Mouse (Mus musculus): ENCODE results near the gene Mnat1. TPM values are rescaled to one million over a fixed set of nuclear protein-coding genes. Genes with fewer than 3 reads are reported as not detected.
"Not testable (repeated sequence)": the region's sequence is repeated elsewhere in the genome, so short reads cannot be mapped to it uniquely, and the experiment has no call there.

Gene Mnat1
- total and polyA plus RNA-seq, 3 experiments: 29.4 to 36.9 TPM; not detected in 1

DNA sequence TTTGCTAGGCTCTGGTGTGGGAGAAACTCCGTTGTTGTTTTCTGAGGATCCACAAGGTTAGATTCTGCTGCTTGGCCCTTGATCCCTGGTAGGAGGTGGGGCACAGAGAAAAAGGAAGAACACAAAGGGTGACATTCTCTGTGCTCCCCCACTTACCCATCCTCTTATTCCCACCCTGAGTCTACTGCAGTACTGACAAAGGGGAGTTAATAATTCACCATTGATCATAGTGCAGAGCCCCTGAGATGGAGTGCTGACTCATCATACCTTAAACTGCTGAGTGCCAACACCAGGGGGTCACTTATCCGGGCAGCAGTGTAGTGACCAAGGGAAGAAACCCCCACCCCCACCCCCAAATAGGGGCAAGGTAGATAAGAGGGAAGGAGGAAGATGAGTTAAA is 28.9 kb upstream of the Mnat1 start:
- Histone ChIP-seq H3K4me3 (ENCODE audit: control insufficient read depth in 1 of 2, insufficient read depth in 1 of 2, low read depth in 2 of 2, low read length in 2 of 2) (no peak overlapping the region), H3K79me2 (ENCODE audit: control insufficient read depth, insufficient read depth, low read length, poor library complexity) (no peaks in the 10 kb centered on the region), H3K36me3 (ENCODE audit: control insufficient read depth in 1 of 2, insufficient read depth in 2 of 2, low read length in 2 of 2) (no peaks in the 10 kb centered on the region), H3K9me3 (replicated peaks; ENCODE audit: insufficient read depth, low read length) (no peaks in the 10 kb centered on the region), H3K27ac (ENCODE audit: control insufficient read depth, low read depth, low read length) (no peak overlapping the region), H3K27me3 (ENCODE audit: control insufficient read depth in 1 of 2, insufficient read depth in 2 of 2, low read length in 2 of 2) (no peaks in the 10 kb centered on the region), H3K4me1 (ENCODE audit: control insufficient read depth in 1 of 2, insufficient read depth in 2 of 2, low read length in 2 of 2) (no peaks in the 10 kb centered on the region), H3K9ac (ENCODE audit: control insufficient read depth, low read depth, low read length, poor library complexity, severe bottlenecking) (no peak overlapping the region)
- DNase-seq (ENCODE audit: low read depth, low spot score): no peak
- no peak for TF ChIP-seq ZMIZ1 (IDR thresholded peaks at IDR 0.05; ENCODE audit: low read depth, low read length)
- TF ChIP-seq MXI1 (IDR thresholded peaks at IDR 0.05; ENCODE audit: low read depth, low read length): no peak
- no peak for TF ChIP-seq EP300 (IDR thresholded peaks at IDR 0.05; ENCODE audit: low read depth in 1 of 2, low read length in 2 of 2)
- TF ChIP-seq USF1 (IDR thresholded peaks at IDR 0.05; ENCODE audit: low read depth, low read length): no peak
- TF ChIP-seq NELFE (IDR thresholded peaks at IDR 0.05; ENCODE audit: low read depth, low read length): no peak
- TF ChIP-seq TBP (IDR thresholded peaks at IDR 0.05; ENCODE audit: low read depth, low read length): no peak
- TF ChIP-seq MYB (IDR thresholded peaks at IDR 0.05; ENCODE audit: low read depth, low read length): no peak
- no peak for TF ChIP-seq MAFK (IDR thresholded peaks at IDR 0.05; ENCODE audit: borderline replicate concordance, low read depth, low read length)
- no peak for TF ChIP-seq TAL1 (IDR thresholded peaks at IDR 0.05; ENCODE audit: low read length)
- TF ChIP-seq CHD2 (IDR thresholded peaks at IDR 0.05; ENCODE audit: low read length): no peak
- no peak for TF ChIP-seq SIN3A (IDR thresholded peaks at IDR 0.05; ENCODE audit: low read length)
- TF ChIP-seq NRF1 (IDR thresholded peaks at IDR 0.05; ENCODE audit: insufficient read depth, low read depth, low read length, poor library complexity, severe bottlenecking): no peak
- TF ChIP-seq E2F4 (IDR thresholded peaks at IDR 0.05; ENCODE audit: borderline replicate concordance, low read depth, low read length): no peak
- TF ChIP-seq GABPA (IDR thresholded peaks at IDR 0.05; ENCODE audit: low read depth, low read length): no peak
- no peak for TF ChIP-seq SMC3 (IDR thresholded peaks at IDR 0.05; ENCODE audit: low read depth, low read length)

DNA sequence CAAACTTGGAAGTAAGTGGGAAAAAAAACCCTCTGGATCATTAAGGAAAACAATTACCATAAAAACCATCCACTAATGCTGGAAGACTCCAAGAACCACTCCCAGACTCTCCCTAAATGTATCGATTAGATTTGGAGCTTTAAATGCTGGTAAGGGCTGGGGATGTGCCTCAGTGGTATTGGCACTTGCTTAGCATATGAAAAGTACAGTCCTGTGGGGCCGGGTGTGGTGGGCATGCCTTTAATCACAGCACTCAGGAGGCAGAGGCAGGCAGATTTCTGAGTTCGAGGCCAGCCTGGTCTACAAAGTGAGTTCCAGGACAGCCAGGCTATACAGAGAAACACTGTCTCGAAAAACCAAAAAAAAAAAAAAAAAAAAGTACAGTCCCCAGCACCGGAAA is 27.3 kb upstream of the Mnat1 start:
- not testable (repeated sequence) for H3K79me2 ChIP-seq (ENCODE audit: control insufficient read depth, insufficient read depth, low read length, poor library complexity); H3K4me3 ChIP-seq (ENCODE audit: control insufficient read depth in 1 of 2, insufficient read depth in 1 of 2, low read depth in 2 of 2, low read length in 2 of 2); H3K27ac ChIP-seq (ENCODE audit: control insufficient read depth, low read depth, low read length); H3K36me3 ChIP-seq (ENCODE audit: control insufficient read depth in 1 of 2, insufficient read depth in 2 of 2, low read length in 2 of 2); H3K4me1 ChIP-seq (ENCODE audit: control insufficient read depth in 1 of 2, insufficient read depth in 2 of 2, low read length in 2 of 2); DNase-seq (ENCODE audit: low read depth, low spot score); H3K9ac ChIP-seq (ENCODE audit: control insufficient read depth, low read depth, low read length, poor library complexity, severe bottlenecking); H3K27me3 ChIP-seq (ENCODE audit: control insufficient read depth in 1 of 2, insufficient read depth in 2 of 2, low read length in 2 of 2); H3K9me3 ChIP-seq (replicated peaks; ENCODE audit: insufficient read depth, low read length)

DNA sequence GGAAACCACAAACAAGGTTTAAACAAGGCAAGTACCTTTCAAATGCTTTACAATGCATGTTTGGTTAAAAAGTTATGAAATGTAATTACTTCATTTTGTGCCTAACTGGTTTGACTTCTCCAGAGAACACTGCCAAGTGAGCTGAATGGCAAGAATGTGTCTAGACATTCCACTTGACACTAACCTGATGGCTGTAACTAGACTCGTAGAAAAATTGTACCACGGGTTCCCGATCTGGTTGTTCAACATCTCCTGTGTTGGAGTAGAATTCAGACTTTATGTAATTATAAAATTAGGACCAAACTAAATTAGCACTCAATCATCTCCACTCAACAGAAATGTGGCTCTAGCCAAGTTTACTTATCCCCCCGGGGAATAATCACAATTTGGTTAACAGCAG is 24.9 kb upstream of the Mnat1 start:
- H3K4me3 ChIP-seq (ENCODE audit: control insufficient read depth in 1 of 2, insufficient read depth in 1 of 2, low read depth in 2 of 2, low read length in 2 of 2): no peak overlapping the region
- DNase-seq (ENCODE audit: low read depth, low spot score): no peak
- H3K27me3 ChIP-seq (ENCODE audit: control insufficient read depth in 1 of 2, insufficient read depth in 2 of 2, low read length in 2 of 2): no peaks in the 10 kb centered on the region; a peak in 1 of 4 replicates
- H3K79me2 ChIP-seq (ENCODE audit: control insufficient read depth, insufficient read depth, low read length, poor library complexity): no peaks in the 10 kb centered on the region
- no peak overlapping the region for H3K9ac ChIP-seq (ENCODE audit: control insufficient read depth, low read depth, low read length, poor library complexity, severe bottlenecking)
- H3K27ac ChIP-seq (ENCODE audit: control insufficient read depth, low read depth, low read length): no peak overlapping the region
- H3K4me1 ChIP-seq (ENCODE audit: control insufficient read depth in 1 of 2, insufficient read depth in 2 of 2, low read length in 2 of 2): no peaks in the 10 kb centered on the region
- no peaks in the 10 kb centered on the region for H3K9me3 ChIP-seq (replicated peaks; ENCODE audit: insufficient read depth, low read length)
- H3K36me3 ChIP-seq (ENCODE audit: control insufficient read depth in 1 of 2, insufficient read depth in 2 of 2, low read length in 2 of 2): no peaks in the 10 kb centered on the region
- no peak for TF ChIP-seq GATA1 (IDR thresholded peaks at IDR 0.05; ENCODE audit: low read depth, low read length)
- no peak for TF ChIP-seq ZC3H11A (IDR thresholded peaks at IDR 0.05; ENCODE audit: low read depth, low read length)
- TF ChIP-seq BHLHE40 (IDR thresholded peaks at IDR 0.05; ENCODE audit: borderline replicate concordance, low read depth, low read length): no peak
- TF ChIP-seq USF2 (IDR thresholded peaks at IDR 0.05; ENCODE audit: borderline replicate concordance in 1 of 2, insufficient read depth in 1 of 2, low read depth in 1 of 2, low read length in 2 of 2): no peak
- TF ChIP-seq MXI1 (IDR thresholded peaks at IDR 0.05; ENCODE audit: low read depth, low read length): no peak
- TF ChIP-seq ZMIZ1 (IDR thresholded peaks at IDR 0.05; ENCODE audit: low read depth, low read length): no peak
- TF ChIP-seq MAX (IDR thresholded peaks at IDR 0.05; ENCODE audit: low read length): no peak
- TF ChIP-seq GABPA (IDR thresholded peaks at IDR 0.05; ENCODE audit: low read depth, low read length): no peak
- no peak for TF ChIP-seq TAL1 (IDR thresholded peaks at IDR 0.05; ENCODE audit: low read length)
- TF ChIP-seq ELF1 (IDR thresholded peaks at IDR 0.05; ENCODE audit: low read depth, low read length): no peak
- no peak for TF ChIP-seq E2F4 (IDR thresholded peaks at IDR 0.05; ENCODE audit: borderline replicate concordance, low read depth, low read length)
- no peak for TF ChIP-seq JUND (IDR thresholded peaks at IDR 0.05; ENCODE audit: low read depth, low read length)
- no peak for TF ChIP-seq RCOR1 (IDR thresholded peaks at IDR 0.05; ENCODE audit: low read depth, low read length)
- TF ChIP-seq ETS1 (IDR thresholded peaks at IDR 0.05; ENCODE audit: low read depth, low read length): no peak
- no peak for TF ChIP-seq TCF12 (IDR thresholded peaks at IDR 0.05; ENCODE audit: low read depth, low read length)
- TF ChIP-seq ZNF384 (IDR thresholded peaks at IDR 0.05; ENCODE audit: low read depth, low read length): no peak
- no peak for TF ChIP-seq MYC (IDR thresholded peaks at IDR 0.05; ENCODE audit: low read depth, low read length)
- no peak for TF ChIP-seq CHD2 (IDR thresholded peaks at IDR 0.05; ENCODE audit: low read length)
- TF ChIP-seq SIN3A (IDR thresholded peaks at IDR 0.05; ENCODE audit: low read length): no peak
